Mouse (Mus musculus) forebrain, embryonic 14.5 days (tissue): ENCODE measurements around the gene Cela1. TPM values are rescaled to one million over a fixed set of nuclear protein-coding genes. Genes with fewer than 3 reads are reported as not detected.

ENCODE experiments used
- ATAC-seq: fragments of 200-750 bp; cut with Nextera tagmentation; 2 replicates; pipeline ENCODE4 v1.8.0; 2017; ENCODE audit warnings: mild to moderate bottlenecking, moderate library complexity
- DNase-seq: peaks from one replicate; pipeline ENCODE4 v3.0.0-alpha.2; 2015; ENCODE audit warnings: low spot score
- H3K27ac ChIP-seq: fragments of 300-500 bp; sonication (generic); 2 replicates; pipeline ENCODE4 v1.5.1; 2014; ENCODE audit warnings: low read depth, mild to moderate bottlenecking, control low read depth, low read length, moderate library complexity
- H3K27me3 ChIP-seq: fragments of 300-500 bp; sonication (generic); replicated peaks from 2 replicates; pipeline ENCODE4 v1.6.1; 2014; ENCODE audit warnings: low read length, control low read depth, mixed read lengths; ENCODE audit not compliant: control insufficient read depth, insufficient read depth
- H3K36me3 ChIP-seq: fragments of 300-500 bp; sonication (generic); 2 replicates; pipeline ENCODE4 v1.6.1; 2014; ENCODE audit warnings: low read length, control low read depth; ENCODE audit not compliant: control insufficient read depth, insufficient read depth
- H3K4me1 ChIP-seq: fragments of 300-500 bp; sonication (generic); 2 replicates; pipeline ENCODE4 v1.6.1; 2014; ENCODE audit warnings: antibody characterized with exemption, low read length, control low read depth; ENCODE audit not compliant: control insufficient read depth, insufficient read depth
- H3K4me2 ChIP-seq: fragments of 300-500 bp; sonication (generic); 2 replicates; pipeline ENCODE4 v1.6.1; 2014; ENCODE audit warnings: mild to moderate bottlenecking, control low read depth, low read length
- H3K4me3 ChIP-seq: fragments of 300-500 bp; sonication (generic); 2 replicates; pipeline ENCODE4 v1.5.1; 2014; ENCODE audit warnings: low read depth, low read length, control low read depth
- H3K9ac ChIP-seq: fragments of 300-500 bp; sonication (generic); 2 replicates; pipeline ENCODE4 v1.6.1; 2014; ENCODE audit warnings: mild to moderate bottlenecking, low read length, control low read depth, moderate library complexity
- H3K9me3 ChIP-seq: fragments of 300-500 bp; sonication (generic); replicated peaks from 2 replicates; pipeline ENCODE4 v1.6.1; 2016; ENCODE audit warnings: low read length, control low read depth, mixed read lengths; ENCODE audit not compliant: control insufficient read depth
- WGBS: fragments of 180-500 bp; shearing (Covaris S2); extraction: QIAGEN DNeasy Blood & Tissue Kit; methylation state at CpG from one replicate; pipeline ENCODE4 v1.1.7; 2014; 5-methylcytosine and 5-hydroxymethylcytosine counted together
- polyA plus RNA-seq: library from polyadenylated mRNA; unstranded; fragments of >200 nt; fragmentation: Nextera tagmentation; extraction: Ambion mirVana; gene quantifications from 2 replicates; pipeline ENCODE4 v1.2.1, GENCODE M21; 2014

Cela1 gene
- polyA plus RNA-seq, 1 experiment from 2014 or later: 0.60 TPM

DNA sequence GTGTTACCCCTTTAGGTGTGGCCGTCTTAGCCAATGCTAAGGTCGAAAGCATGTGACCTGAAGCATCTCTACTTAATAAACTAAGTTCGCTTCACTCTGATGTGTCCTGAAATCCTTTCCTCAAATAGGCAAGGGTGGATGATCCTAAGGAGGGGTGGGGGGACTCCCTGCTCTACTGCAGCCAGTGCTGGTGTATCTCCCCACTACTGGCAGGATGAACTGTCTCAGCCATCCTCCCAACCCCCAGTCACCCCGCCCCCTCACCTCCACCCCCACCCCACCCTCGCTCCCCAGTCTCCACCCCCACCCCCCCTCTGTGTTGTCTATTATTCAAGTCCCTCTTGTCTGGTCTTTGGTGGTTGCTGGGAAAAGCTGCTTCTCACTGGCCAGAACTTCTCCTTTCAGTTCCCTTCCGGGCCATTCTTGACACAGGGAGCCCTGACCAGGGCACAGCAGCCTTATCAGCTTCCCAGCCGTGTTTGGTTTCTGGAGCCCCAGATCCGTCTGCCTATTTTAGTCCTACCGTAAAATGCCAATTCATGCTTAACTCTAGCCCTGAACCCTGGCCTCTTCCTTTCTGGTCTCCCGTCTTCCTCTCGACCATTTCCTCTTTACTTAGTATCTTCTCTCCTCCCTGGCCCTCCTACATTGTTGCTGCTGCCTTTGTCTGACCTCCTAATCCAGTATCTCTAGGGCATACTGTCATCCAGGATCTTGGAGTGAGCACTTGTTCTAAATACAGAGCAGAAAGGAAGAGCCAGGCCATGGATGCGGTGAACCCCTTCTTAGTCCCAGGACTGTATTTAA, 13.9 kb downstream of the Cela1 start:
- no peak for DNase-seq
- Histone ChIP-seq H3K36me3 (no peaks in the 10 kb centered on the region), H3K4me3 (no peak overlapping the region), H3K27ac (no peak overlapping the region), H3K4me1 (no peaks in the 10 kb centered on the region), H3K27me3 (no peaks in the 10 kb centered on the region), H3K4me2 (no peak overlapping the region), H3K9me3 (no peaks in the 10 kb centered on the region), H3K9ac (no peak overlapping the region)
- no peak for ATAC-seq
- 37% methylated on average over 12 of the region's 12 CpGs for WGBS

DNA sequence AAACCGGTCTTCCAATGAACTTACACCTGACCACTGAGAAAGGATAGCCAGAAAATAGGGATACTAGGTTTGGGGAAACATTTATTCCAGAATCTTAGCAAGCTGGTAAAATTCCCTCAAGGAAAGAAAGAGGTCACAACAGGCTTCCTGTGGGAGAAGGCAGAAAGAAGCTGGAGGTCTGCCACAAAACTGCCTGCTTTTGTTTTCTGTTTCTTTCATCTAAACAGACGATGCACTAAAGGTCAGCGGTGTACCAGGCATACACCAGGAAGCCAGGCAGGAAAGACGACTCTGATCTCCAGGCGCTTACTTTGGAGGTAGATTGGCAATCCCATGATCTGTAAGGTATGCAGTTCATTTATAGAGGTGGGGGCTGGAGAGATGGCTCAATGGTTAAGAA, 16.9 kb downstream of the Cela1 start:
- Histone ChIP-seq H3K9ac (no peak overlapping the region), H3K27me3 (no peaks in the 10 kb centered on the region), H3K4me2 (no peak overlapping the region), H3K9me3 (no peaks in the 10 kb centered on the region), H3K4me1 (no peaks in the 10 kb centered on the region), H3K36me3 (no peaks in the 10 kb centered on the region), H3K4me3 (no peak overlapping the region), H3K27ac (no peak overlapping the region)
- 55% methylated on average over 5 of the region's 5 CpGs for WGBS
- ATAC-seq (no peak), DNase-seq (no peak)

DNA sequence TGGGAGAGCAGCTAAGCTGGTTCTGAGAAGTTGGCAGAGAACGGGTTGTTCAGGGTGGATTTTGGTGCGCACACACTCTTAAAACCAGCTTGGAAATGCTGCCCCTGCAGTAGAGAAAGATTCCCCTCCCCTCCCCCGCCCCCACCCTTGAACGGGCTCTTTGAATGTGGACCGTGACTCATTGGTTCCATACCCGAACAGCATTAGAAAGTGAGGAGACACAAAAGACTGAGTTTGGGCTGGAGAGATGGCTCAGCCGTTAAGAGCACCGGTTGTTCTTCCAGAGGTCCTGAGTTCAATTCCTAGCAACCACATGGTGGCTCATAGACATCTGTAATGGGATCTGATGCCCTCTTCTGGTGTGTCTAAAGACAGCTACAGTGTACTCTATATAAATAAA, 17.7 kb downstream of the Cela1 start:
- no peak for ATAC-seq
- Histone ChIP-seq H3K36me3 (no peaks in the 10 kb centered on the region), H3K4me2 (no peak overlapping the region), H3K4me1 (no peaks in the 10 kb centered on the region), H3K4me3 (no peak overlapping the region), H3K27me3 (no peaks in the 10 kb centered on the region), H3K9ac (no peak overlapping the region), H3K9me3 (no peaks in the 10 kb centered on the region), H3K27ac (no peak overlapping the region)
- no peak for DNase-seq
- WGBS: 86% methylated on average over 8 of the region's 8 CpGs

DNA sequence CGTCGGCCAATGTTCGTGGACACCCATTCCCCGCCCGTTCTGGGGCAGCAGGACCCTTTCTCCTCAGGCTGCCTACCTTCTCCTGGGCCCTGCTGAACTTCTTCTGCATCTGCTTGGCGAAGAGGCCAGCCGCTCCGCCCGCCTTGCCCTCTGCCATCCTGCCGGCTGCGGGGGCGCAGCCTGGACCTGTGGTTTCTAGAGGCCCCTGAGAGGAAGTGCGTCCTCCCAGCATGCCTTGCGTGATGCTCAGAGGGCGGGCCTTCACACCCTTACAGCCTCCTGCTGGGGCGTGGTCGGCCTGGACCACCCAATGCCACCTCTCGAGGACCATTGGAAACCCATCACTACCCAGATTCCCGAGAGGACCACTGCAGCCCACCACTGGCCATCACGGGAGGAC, 18.4 kb downstream of the Cela1 start, which contains the start of gene Bin2:
Gene Bin2 (minus strand): TSS at position 217 of the 400 bp plus-strand sequence.
- H3K9me3 ChIP-seq: no peaks in the 10 kb centered on the region
- DNase-seq: no peak
- H3K4me3 ChIP-seq: no peak within 1 kb of the TSS
- H3K9ac ChIP-seq: no peak within 1 kb of the TSS
- H3K27ac ChIP-seq: no peak within 1 kb of the TSS
- no peak for ATAC-seq
- no peak within 1 kb of the TSS for H3K4me2 ChIP-seq
- H3K36me3 ChIP-seq: no peaks in the 10 kb centered on the region
- no peaks in the 10 kb centered on the region for H3K27me3 ChIP-seq
- H3K4me1 ChIP-seq: no peaks in the 10 kb centered on the region
- 93% methylated on average over 20 of the region's 20 CpGs for WGBS

DNA sequence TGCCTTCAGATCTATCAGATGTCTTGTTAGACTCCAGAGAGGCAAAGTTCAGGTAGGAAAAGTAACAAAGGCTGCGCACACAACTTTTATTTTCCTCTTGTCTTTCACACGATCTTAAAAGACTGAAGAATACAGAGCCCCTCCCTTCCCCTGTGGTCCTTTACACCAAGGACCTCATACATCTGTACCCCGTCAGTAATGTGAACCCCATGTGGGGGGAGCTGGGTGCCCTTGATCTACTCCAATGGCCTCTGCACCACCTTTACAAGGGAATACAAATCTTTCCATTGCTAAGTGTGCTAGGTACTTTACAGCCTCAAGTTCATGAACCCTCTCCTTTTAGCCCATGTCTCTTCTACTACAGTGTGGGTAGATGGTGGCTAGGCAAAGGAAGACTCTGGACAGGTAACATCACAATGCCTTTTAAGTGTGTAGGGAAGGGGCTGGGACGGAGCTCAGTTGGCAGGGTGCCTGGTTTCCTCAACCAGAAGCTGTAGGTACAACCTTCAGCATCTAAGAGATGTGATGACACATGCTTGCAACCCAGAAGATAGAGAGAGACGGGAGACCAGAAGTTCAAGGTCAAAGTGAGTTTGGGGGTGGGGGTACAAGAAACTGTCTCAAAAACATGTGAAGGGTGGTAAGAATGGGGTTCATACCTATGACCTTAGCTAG, 19.7 kb downstream of the Cela1 start:
- no peak for DNase-seq
- WGBS: 92% methylated on average over 5 of the region's 5 CpGs

DNA sequence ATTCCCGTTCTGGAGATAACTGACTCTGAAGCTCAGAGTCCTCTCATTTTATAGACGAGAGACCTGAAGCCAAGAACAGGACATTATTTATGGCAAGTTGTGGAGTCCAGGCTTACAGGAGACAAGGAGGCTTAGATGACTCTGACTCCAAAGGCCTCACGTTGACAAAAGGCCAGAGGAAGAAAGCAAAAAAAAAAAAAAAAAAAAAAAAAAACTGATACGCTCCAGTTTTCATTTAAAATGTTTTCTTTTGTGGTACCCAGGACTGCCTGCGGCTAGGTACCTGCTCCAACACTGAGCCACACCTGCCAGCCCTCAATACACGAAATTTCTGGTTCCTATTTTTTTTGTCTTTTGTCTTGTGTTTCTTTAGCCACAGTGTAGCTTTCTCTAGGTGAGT, 20.3 kb downstream of the Cela1 start:
- Histone ChIP-seq H3K4me2 (no peak overlapping the region), H3K27me3 (no peaks in the 10 kb centered on the region), H3K36me3 (no peaks in the 10 kb centered on the region), H3K4me1 (no peaks in the 10 kb centered on the region), H3K9ac (no peak overlapping the region), H3K4me3 (no peak overlapping the region), H3K9me3 (no peaks in the 10 kb centered on the region), H3K27ac (no peak overlapping the region)
- 64% methylated on average over 6 of the region's 6 CpGs for WGBS
- ATAC-seq: no peak
- DNase-seq: no peak

More for the DNA sequence above, 19.7 kb downstream of the Cela1 start:
- Histone ChIP-seq H3K9ac (no peak overlapping the region), H3K4me1 (no peaks in the 10 kb centered on the region), H3K4me2 (no peak overlapping the region), H3K27me3 (no peaks in the 10 kb centered on the region), H3K4me3 (no peak overlapping the region), H3K9me3 (no peaks in the 10 kb centered on the region), H3K27ac (no peak overlapping the region), H3K36me3 (no peaks in the 10 kb centered on the region)
- no peak for ATAC-seq

DNA sequence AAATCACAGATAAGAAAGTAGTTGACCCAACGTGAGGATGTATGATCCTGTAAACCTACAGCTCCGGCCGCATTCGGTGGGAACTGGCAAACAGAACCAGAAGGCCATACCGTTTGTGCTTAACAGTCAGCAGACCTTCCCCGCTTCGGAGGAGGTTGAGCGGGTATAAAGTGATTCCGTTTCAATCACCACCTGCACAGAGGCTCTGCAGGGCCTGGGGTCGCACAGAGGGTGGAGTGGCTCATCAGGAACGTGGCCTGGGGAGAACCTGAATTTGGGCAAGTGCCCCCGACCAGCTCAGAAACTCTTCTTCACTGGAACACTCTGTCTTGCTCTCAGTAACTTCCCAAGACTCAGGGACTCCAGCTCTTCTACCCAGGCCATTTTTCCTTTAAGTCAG, 20.9 kb downstream of the Cela1 start:
- Histone ChIP-seq H3K4me3 (no peak overlapping the region), H3K4me2 (no peak overlapping the region), H3K27ac (no peak overlapping the region), H3K9me3 (no peaks in the 10 kb centered on the region), H3K9ac (no peak overlapping the region), H3K36me3 (no peaks in the 10 kb centered on the region), H3K27me3 (no peaks in the 10 kb centered on the region), H3K4me1 (no peaks in the 10 kb centered on the region)
- ATAC-seq: no peak
- 45% methylated on average over 12 of the region's 12 CpGs for WGBS
- no peak for DNase-seq

DNA sequence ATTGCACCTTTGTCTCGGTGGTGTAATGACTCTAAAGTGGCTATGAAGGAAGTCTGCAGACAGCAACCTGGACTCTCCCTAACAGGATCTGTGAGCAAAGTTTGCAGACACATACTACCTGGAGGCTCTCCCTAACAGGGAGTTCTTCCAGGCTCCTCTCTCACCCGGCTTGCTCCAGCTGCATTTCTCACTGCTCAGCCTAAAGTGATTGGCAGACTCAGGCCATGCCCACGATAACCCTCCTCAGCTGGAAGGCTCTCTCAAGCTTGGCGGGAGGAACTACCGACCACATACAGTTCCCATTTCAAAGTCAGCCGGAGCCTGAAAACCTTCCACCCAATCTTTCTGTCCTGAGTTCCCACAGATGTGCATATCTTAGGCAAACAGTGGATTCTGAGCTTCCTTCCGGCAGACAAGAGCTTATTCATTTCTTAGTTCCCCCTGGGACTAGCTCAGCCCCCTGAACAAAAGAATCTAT, 21.5 kb downstream of the Cela1 start:
- Histone ChIP-seq H3K4me3 (no peak overlapping the region), H3K4me2 (no peak overlapping the region), H3K36me3 (no peaks in the 10 kb centered on the region), H3K27me3 (no peaks in the 10 kb centered on the region), H3K9ac (no peak overlapping the region), H3K9me3 (no peaks in the 10 kb centered on the region), H3K27ac (no peak overlapping the region), H3K4me1 (no peaks in the 10 kb centered on the region)
- DNase-seq: no peak
- ATAC-seq: no peak
- WGBS: 10% methylated on average over 7 of the region's 7 CpGs
